Mouse (Mus musculus): Measurements from ENCODE around the gene Ctnna2. TPM values are rescaled to one million over a fixed set of nuclear protein-coding genes. Genes with fewer than 3 reads are reported as not detected.

Gene Ctnna2
- total RNA-seq, 1 experiment: 0.22 TPM

GRCm38 (mm10) chr6:77580926-77581325, 398.6 kb downstream of the Ctnna2 start:
- H3K36me3 ChIP-seq (ENCODE audit: control insufficient read depth, insufficient read depth, low read length, poor library complexity, severe bottlenecking): no peaks in the 10 kb centered on the region
- H3K4me3 ChIP-seq (ENCODE audit: insufficient read depth in 1 of 2, low read depth in 1 of 2, low read length in 2 of 2, poor library complexity in 1 of 2, severe bottlenecking in 1 of 2): no peak overlapping the region
- in situ Hi-C loops (cut with MboI; ENCODE audit: low sequenced_read_pairs in 2 of 2, unreplicated experiment in 2 of 2): no loop called here
- no peak overlapping the region for H3K27ac ChIP-seq (ENCODE audit: insufficient read depth, low read depth, low read length, poor library complexity, severe bottlenecking)
- no peaks in the 10 kb centered on the region for H3K9me3 ChIP-seq (ENCODE audit: control insufficient read depth, insufficient read depth, low read depth, low read length)
- H3K9ac ChIP-seq (ENCODE audit: insufficient read depth, low read depth, low read length, poor library complexity, severe bottlenecking): no peak overlapping the region
- TF ChIP-seq CHD2 (IDR thresholded peaks at IDR 0.05; ENCODE audit: low read depth, low read length) (no peak), HCFC1 (IDR thresholded peaks at IDR 0.05; ENCODE audit: borderline replicate concordance, insufficient read depth, low read length) (no peak), MAFK (IDR thresholded peaks at IDR 0.05; ENCODE audit: insufficient read depth, low read depth, low read length) (no peak), ZNF384 (IDR thresholded peaks at IDR 0.05; ENCODE audit: low read depth, low read length) (no peak), ZC3H11A (IDR thresholded peaks at IDR 0.05; ENCODE audit: borderline replicate concordance, low read depth, low read length) (no peak)
- no peak for DNase-seq (ENCODE audit: low read depth, low spot score)
- no peaks in the 10 kb centered on the region for H3K4me1 ChIP-seq (ENCODE audit: control insufficient read depth in 2 of 2, insufficient read depth in 2 of 2, low read length in 2 of 2, poor library complexity in 1 of 2)

- Histone ChIP-seq H3K9ac (ENCODE audit: insufficient read depth, low read depth, low read length, poor library complexity, severe bottlenecking) (no peak overlapping the region), H3K4me1 (ENCODE audit: control insufficient read depth in 2 of 2, insufficient read depth in 2 of 2, low read length in 2 of 2, poor library complexity in 1 of 2) (no peaks in the 10 kb centered on the region), H3K4me3 (ENCODE audit: insufficient read depth in 1 of 2, low read depth in 1 of 2, low read length in 2 of 2, poor library complexity in 1 of 2, severe bottlenecking in 1 of 2) (no peak overlapping the region), H3K9me3 (ENCODE audit: control insufficient read depth, insufficient read depth, low read depth, low read length) (no peaks in the 10 kb centered on the region), H3K27ac (ENCODE audit: insufficient read depth, low read depth, low read length, poor library complexity, severe bottlenecking) (no peak overlapping the region), H3K36me3 (ENCODE audit: control insufficient read depth, insufficient read depth, low read length, poor library complexity, severe bottlenecking) (no peaks in the 10 kb centered on the region)
- TF ChIP-seq MAFK (IDR thresholded peaks at IDR 0.05; ENCODE audit: insufficient read depth, low read depth, low read length): no peak
- no peak for TF ChIP-seq ZC3H11A (IDR thresholded peaks at IDR 0.05; ENCODE audit: borderline replicate concordance, low read depth, low read length)
- no peak for TF ChIP-seq HCFC1 (IDR thresholded peaks at IDR 0.05; ENCODE audit: borderline replicate concordance, insufficient read depth, low read length)
- TF ChIP-seq ZNF384 (IDR thresholded peaks at IDR 0.05; ENCODE audit: low read depth, low read length): no peak
- TF ChIP-seq CHD2 (IDR thresholded peaks at IDR 0.05; ENCODE audit: low read depth, low read length): no peak
- in situ Hi-C loops (cut with MboI; ENCODE audit: low sequenced_read_pairs in 2 of 2, unreplicated experiment in 2 of 2): no loop called here
- no peak for DNase-seq (ENCODE audit: low read depth, low spot score)
Measured at GRCm38 (mm10) chr6:77578612-77579011, 400.9 kb downstream of the Ctnna2 start.

GRCm38 (mm10) chr6:77577585-77577984, 401.9 kb downstream of the Ctnna2 start:
- H3K27ac ChIP-seq (ENCODE audit: insufficient read depth, low read depth, low read length, poor library complexity, severe bottlenecking): no peak overlapping the region
- no peaks in the 10 kb centered on the region for H3K4me1 ChIP-seq (ENCODE audit: control insufficient read depth in 2 of 2, insufficient read depth in 2 of 2, low read length in 2 of 2, poor library complexity in 1 of 2)
- no peak for TF ChIP-seq MAFK (IDR thresholded peaks at IDR 0.05; ENCODE audit: insufficient read depth, low read depth, low read length)
- TF ChIP-seq ZNF384 (IDR thresholded peaks at IDR 0.05; ENCODE audit: low read depth, low read length): no peak
- TF ChIP-seq ZC3H11A (IDR thresholded peaks at IDR 0.05; ENCODE audit: borderline replicate concordance, low read depth, low read length): no peak
- no peak for TF ChIP-seq HCFC1 (IDR thresholded peaks at IDR 0.05; ENCODE audit: borderline replicate concordance, insufficient read depth, low read length)
- no peak for TF ChIP-seq CHD2 (IDR thresholded peaks at IDR 0.05; ENCODE audit: low read depth, low read length)
- no peaks in the 10 kb centered on the region for H3K9me3 ChIP-seq (ENCODE audit: control insufficient read depth, insufficient read depth, low read depth, low read length)
- no peak overlapping the region for H3K9ac ChIP-seq (ENCODE audit: insufficient read depth, low read depth, low read length, poor library complexity, severe bottlenecking)
- in situ Hi-C loops (cut with MboI; ENCODE audit: low sequenced_read_pairs in 2 of 2, unreplicated experiment in 2 of 2): no loop called here
- no peak for DNase-seq (ENCODE audit: low read depth, low spot score)
- H3K4me3 ChIP-seq (ENCODE audit: insufficient read depth in 1 of 2, low read depth in 1 of 2, low read length in 2 of 2, poor library complexity in 1 of 2, severe bottlenecking in 1 of 2): no peak overlapping the region
- H3K36me3 ChIP-seq (ENCODE audit: control insufficient read depth, insufficient read depth, low read length, poor library complexity, severe bottlenecking): no peaks in the 10 kb centered on the region

GRCm38 (mm10) chr6:77572614-77573013, 406.9 kb downstream of the Ctnna2 start:
- Histone ChIP-seq H3K9ac (ENCODE audit: insufficient read depth, low read depth, low read length, poor library complexity, severe bottlenecking) (no peak overlapping the region), H3K4me1 (ENCODE audit: control insufficient read depth in 2 of 2, insufficient read depth in 2 of 2, low read length in 2 of 2, poor library complexity in 1 of 2) (no peaks in the 10 kb centered on the region), H3K9me3 (ENCODE audit: control insufficient read depth, insufficient read depth, low read depth, low read length) (no peaks in the 10 kb centered on the region), H3K4me3 (ENCODE audit: insufficient read depth in 1 of 2, low read depth in 1 of 2, low read length in 2 of 2, poor library complexity in 1 of 2, severe bottlenecking in 1 of 2) (no peak overlapping the region), H3K27ac (ENCODE audit: insufficient read depth, low read depth, low read length, poor library complexity, severe bottlenecking) (no peak overlapping the region), H3K36me3 (ENCODE audit: control insufficient read depth, insufficient read depth, low read length, poor library complexity, severe bottlenecking) (no peaks in the 10 kb centered on the region)
- DNase-seq (ENCODE audit: low read depth, low spot score): no peak
- TF ChIP-seq ZC3H11A (IDR thresholded peaks at IDR 0.05; ENCODE audit: borderline replicate concordance, low read depth, low read length): no peak
- in situ Hi-C loops (cut with MboI; ENCODE audit: low sequenced_read_pairs in 2 of 2, unreplicated experiment in 2 of 2): no loop called here

GRCm38 (mm10) chr6:77569851-77570250, 409.6 kb downstream of the Ctnna2 start:
- Histone ChIP-seq H3K36me3 (ENCODE audit: control insufficient read depth, insufficient read depth, low read length, poor library complexity, severe bottlenecking) (no peaks in the 10 kb centered on the region), H3K4me1 (ENCODE audit: control insufficient read depth in 2 of 2, insufficient read depth in 2 of 2, low read length in 2 of 2, poor library complexity in 1 of 2) (no peaks in the 10 kb centered on the region), H3K27ac (ENCODE audit: insufficient read depth, low read depth, low read length, poor library complexity, severe bottlenecking) (no peak overlapping the region), H3K9me3 (ENCODE audit: control insufficient read depth, insufficient read depth, low read depth, low read length) (no peaks in the 10 kb centered on the region), H3K4me3 (ENCODE audit: insufficient read depth in 1 of 2, low read depth in 1 of 2, low read length in 2 of 2, poor library complexity in 1 of 2, severe bottlenecking in 1 of 2) (no peak overlapping the region), H3K9ac (ENCODE audit: insufficient read depth, low read depth, low read length, poor library complexity, severe bottlenecking) (no peak overlapping the region)
- in situ Hi-C loops (cut with MboI; ENCODE audit: low sequenced_read_pairs in 2 of 2, unreplicated experiment in 2 of 2): no loop called here
- DNase-seq (ENCODE audit: low read depth, low spot score): no peak
- TF ChIP-seq CHD2 (IDR thresholded peaks at IDR 0.05; ENCODE audit: low read depth, low read length): no peak

All from ES-E14 (cell line).